Mouse (Mus musculus) NIH3T3 (cell line): ENCODE data around the gene Ccrl2.

ENCODE experiments used
- DNase-seq: peaks from one replicate; pipeline ENCODE4 v3.0.0-alpha.2; 2012; ENCODE audit warnings: low read depth

Gene Ccrl2

GRCm38 (mm10) chr9:111058943-111059556 is 1.7 kb upstream of the Ccrl2 start:
- no peak for DNase-seq

DNA sequence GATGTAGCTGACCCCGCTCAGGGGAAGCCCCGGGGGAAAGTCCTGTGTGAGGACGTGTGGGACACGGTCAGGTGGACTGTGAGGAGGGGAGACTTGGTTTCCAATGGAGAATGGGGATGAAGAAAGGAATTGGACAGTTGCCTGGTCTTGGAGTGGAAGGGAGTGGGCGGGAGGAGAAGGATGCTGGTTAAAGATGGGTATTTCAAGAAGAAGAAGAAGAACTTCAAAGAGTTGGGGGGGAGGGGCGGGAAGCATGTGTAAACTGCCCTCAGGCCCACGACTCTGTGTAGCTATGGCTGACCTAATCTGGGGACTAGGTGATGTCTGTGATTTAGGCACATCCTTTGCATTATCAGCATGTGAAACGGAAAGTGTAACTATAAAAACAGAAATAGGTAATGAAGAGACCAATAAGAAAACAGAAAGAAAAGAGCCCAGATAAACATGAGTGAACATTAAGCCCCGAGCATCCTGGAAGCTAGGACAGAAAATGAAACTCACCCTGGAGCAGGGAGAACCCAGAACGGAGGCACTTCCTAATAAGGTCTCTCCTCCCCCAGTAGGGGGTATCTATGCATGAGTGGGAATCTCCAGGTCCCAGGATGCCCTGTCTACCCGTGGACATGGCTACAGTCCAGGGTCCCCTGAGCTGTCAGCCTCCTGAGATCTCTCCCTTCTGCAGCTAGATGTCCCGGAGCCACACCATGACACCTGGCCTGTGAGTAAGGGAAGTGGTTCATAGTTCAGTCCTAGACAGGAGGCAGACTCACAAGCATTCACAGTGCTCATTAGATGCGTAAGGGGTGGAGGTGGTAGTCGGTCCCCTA is 438 bp upstream of the Ccrl2 start:
- no peak for DNase-seq

DNA sequence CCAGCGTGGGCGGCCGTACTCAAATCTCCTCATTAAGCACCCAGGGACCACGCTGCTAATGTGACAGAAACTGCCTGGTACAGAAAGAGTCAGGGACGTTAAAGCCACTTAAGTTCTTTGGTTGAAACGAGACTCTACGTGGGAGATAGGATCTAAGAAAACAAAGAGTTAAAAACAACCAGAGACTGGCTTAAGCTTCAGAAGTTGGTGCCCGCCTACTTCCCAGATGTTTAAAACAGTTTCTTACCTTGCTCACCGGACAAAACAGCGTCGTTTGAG is 861 bp downstream of the Ccrl2 start:
- no peak for DNase-seq

DNA sequence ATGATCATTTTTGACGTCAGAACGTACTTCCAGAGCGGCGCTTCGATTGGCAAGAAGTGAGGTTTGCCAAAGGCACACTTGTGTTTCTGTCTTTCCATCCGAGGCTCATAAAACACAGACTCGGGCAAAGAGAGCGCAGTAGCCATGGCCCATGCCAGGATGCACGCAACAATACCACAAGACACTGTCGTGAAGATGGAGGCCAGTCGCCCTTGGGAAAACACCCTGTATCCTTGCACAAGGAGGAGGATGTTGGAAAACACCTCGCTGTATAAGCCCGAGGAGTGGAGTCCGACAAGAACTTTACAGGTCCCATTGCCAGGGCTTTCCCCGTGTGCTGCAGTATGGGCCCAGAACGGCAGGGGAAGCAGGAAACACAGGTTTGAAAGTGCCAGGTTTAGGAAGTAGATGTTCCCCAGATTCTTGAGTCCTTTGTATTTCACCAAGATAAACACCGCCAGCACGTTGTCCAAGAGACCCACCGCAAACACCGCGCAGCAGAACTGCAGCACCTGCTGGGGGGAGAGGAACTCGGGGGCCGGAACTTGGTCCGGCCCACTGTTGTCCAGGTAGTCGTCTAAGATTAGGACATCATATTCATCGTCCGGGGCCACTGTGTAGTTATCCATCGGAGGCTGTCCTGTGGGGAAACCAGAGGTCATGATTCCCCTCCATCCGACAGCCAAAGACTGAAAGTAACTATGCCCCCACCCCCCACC is 1.4 kb downstream of the Ccrl2 start:
- DNase-seq: no peak

DNA sequence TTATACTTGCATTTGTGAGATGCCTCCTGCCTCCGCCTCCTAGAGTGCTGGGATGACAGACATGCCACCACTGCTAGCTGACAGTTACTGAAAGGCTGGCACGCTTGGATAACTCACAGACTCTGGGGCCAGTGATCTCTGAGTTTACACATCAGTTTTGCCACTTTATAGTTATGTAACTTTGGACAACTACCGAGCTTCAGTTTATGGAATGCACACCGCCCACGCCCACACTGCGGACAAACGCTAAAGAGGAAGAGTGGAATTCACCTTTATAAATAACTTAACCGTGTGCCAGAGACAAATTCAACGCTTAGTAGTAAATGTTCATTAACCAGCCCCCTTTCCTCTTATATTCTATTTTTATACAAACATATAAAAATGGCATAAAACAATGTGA is 2.4 kb downstream of the Ccrl2 start:
- no peak for DNase-seq

DNA sequence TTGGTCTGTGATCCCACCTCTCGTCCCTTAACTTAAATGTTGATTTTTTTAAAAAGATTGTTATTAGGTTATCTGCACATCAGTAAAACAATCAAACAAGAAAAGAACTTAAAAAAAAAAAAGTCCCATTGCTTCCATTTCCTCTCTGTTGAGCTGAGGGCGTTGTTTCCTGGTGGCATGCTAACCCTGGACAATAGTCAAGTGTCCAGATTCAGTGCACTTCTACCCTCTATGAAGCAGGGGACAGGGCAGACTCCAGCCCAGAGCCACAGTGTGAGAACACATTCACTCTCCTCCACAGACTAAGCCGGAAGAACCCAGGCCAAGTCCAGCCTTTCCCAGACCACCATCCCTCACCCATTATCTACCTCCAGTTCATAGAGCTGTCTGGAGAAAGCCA is 8.9 kb downstream of the Ccrl2 start:
- DNase-seq: no peak

GRCm38 (mm10) chr9:111047266-111047665 is 10.1 kb downstream of the Ccrl2 start:
- peak; percentile 3 for DNase-seq

DNA sequence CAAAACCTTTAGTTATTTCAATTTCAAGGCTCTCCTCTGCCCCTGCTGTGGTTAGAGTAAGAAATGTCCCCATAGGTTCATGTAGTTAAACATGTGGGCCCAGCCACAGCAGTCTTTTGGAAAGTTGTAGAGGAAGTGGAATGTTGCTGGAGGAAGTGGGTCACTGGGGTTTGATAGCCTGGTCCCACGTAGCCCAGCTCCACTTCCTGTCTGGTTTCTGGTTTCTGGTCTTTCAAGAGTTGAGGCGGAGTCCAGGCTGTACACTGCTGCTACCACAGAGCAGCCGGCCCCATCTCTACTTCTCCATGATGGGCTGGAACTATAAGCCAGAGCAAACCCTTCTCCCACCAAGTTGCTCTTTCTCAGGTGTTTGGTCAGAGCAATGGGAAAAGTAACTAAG is 11.1 kb downstream of the Ccrl2 start:
- no peak for DNase-seq

- no peak for DNase-seq
Measured at GRCm38 (mm10) chr9:111042266-111042665, 15.1 kb downstream of the Ccrl2 start.

- peak; percentile 14 for DNase-seq
Measured at GRCm38 (mm10) chr9:111039966-111040365, 17.4 kb downstream of the Ccrl2 start.

GRCm38 (mm10) chr9:111033717-111034116 is 23.6 kb downstream of the Ccrl2 start:
- no peak for DNase-seq

DNA sequence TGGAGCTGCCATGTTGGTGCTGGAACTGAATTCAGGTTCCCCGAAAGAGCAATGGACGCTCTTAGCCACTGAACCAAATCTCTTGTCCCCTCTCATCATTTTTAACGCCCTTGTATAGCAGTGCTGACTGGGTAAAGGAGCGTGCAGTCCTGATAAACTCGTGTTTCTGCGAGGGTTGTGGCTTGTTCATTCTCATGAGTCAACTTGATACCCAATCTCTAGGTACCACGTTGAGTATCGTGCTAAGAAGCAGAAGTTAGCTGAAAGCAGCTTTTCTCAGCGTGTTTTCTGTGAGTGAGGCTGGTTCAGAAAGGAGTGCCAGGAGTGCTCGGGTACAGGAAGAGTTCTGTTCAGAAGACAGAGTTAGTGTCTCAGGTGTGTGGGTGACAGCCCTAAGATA is 30.5 kb downstream of the Ccrl2 start:
- no peak for DNase-seq

DNA sequence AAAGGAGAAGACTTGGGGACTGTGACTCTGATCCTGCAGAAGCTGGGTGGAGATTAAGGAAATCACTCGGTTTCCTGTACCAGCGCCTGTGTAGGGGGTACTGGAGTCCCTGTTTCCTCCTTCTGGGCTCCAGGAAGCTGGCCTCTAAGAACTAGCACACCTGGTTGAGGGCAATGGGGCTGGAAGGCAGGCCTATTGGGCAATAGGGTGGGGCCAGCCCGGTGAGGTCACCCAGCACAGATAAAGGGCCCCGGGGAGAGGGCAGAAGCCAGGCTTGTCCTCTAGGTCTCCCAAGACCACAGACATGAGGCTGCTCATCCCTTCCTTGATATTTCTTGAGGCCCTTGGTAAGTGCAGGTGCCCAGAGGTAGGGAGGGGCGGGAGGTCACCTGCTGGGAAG is 38.3 kb downstream of the Ccrl2 start, which contains the start of gene Ltf:
Gene Ltf (plus strand): TSS at position 250 of the 400 bp plus-strand sequence.
- no peak for DNase-seq

DNA sequence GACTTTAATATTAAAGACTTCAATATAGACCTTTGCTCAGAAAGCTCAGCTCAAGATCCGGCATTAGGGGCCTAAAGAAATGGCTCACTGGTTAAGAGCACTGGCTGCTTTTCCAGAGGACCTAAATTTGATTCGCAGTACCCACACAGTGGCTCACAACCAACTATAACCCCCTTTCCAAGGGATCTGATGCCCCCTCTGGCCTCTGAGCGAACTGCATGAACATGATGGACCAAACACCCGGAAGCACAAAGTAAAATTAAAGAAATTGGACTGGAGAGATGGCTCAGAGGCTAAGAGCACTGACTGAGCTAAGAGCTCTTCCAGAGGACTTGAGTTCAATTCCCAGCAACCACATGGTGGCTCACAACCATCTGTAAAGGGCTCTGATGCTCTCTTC is 41.7 kb downstream of the Ccrl2 start:
- no peak for DNase-seq

DNA sequence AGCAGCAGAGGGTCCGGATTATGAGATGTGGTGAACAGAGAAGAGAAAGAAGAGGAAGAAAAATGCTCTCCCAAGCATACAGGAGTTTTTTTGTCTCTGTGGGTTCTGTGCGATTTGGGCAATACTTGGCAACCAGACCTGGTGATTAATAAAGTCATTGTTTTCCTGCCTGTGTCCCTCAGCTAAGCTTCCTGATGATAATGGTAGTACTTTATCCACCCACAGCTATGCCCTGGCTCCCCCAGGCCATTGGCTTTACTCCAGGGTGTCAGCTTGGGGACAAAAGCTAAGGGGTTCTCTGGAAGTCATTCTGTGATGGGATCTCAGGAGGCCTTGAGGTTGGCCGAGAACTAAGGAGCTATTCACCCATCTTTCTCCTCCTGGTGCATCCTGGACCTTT is 45.3 kb downstream of the Ccrl2 start:
- no peak for DNase-seq

DNA sequence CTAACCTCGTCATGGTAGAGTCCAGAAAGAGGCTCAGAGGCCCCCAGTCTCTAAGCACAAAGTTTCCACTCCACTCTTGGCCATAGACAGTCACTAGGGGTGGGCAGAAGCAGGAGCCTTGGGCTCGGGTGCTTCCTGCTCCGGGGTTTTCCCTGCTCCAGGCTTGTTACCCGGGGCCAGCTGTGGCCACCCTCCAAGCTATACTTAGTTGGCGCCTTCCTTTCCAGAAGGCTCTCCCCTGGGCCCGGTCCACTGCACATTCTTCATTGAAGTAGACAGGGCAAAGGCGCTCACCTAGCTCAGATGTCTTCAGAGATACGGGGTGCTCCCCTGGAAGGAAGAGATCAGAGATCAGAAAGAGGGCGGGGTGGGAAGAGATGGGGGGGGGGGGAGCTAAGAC is 45.8 kb downstream of the Ccrl2 start:
- no peak for DNase-seq

DNA sequence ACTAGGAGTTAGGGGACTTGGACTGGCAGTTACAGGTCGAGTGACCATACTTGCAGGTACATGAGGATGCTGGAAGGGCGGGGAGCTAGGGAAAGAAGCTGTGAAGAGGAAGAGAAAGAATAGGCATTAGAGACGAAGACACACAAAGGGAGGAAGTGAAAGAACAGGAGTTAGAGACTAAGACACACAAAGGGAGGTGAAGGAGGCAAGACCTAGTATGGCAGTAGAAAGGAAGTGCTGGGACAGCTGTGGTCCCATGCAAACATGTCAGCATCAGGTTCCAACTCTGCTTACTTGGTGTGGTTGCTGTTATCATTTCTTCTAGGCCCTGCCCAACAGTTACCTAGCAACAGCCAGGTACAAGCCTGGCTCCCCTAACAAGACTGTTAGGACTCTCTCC is 47.6 kb downstream of the Ccrl2 start:
- DNase-seq: no peak

DNA sequence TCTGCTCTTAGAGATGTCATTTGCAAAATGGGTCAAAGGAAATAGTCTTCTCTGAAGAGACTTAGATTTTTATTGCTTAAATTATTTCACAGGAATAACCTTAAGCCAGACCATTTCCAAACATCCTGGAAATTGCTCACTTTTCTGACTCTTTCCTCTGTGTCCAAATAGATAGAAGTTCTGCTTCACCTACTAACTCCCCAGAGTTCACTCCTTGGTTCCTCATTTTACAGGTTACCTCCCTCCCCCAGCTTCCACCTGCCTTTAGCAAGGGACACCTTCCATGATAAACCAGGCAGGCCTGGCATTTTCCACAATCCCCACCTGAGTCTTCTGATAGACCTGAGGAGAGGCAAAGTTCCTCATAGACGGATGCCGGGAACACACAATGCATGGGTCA is 50.8 kb downstream of the Ccrl2 start:
- no peak for DNase-seq
